In the genomic region with DNA sequence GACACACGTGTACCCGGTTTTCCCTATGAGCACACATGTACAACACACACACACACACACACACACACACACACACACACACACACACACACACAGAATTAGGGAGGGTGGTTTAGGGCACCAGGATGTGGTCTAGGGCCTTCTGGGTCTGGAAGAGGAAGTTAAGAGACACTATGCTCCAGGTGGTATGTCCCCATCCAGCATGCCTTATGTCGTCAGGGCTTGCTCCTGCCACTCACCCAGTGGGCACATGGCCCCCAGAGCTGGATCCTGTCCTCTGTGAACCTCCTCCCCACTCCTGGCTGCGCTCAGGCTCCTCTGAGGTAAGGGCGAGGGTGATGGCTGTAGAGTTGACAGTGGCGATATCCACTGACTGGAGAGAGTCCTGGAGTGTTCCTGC, we compare ENCODE assay signal across 9 mouse cellular contexts. TPM values are rescaled to one million over a fixed set of nuclear protein-coding genes. Genes with fewer than 3 reads are reported as not detected.
DNase-seq lines count a peak whose midpoint lies in the region; ATAC-seq and TF ChIP-seq lines count a peak whose summit lies in the region.
"Had no signal": no experiment of that assay in that cellular context is flagged by ENCODE, and none has a peak within 500 bp of the region (broad histone marks: within the 10 kb centered on the region; RNA-seq: fewer than 3 reads in every experiment).

No protein-coding gene starts in this region.

- ATAC-seq in granulocyte monocyte progenitor cell, adult 5-6 weeks (replicated peaks; ENCODE audit: poor library complexity, severe bottlenecking), result peak; percentile 87
- ATAC-seq in neutrophil, adult 5-6 weeks (ENCODE audit: extremely low read depth, insufficient number of reproducible peaks, low FRiP score, poor library complexity, severe bottlenecking), result peak; percentile 74
- ATAC-seq: midbrain, embryonic 15.5 days had no signal

- no peaks in the 10 kb centered on the region for H3K27me3 ChIP-seq in spleen, adult 2 months (ENCODE audit: control insufficient read depth, insufficient read depth, low read length)
- H3K27me3 ChIP-seq: midbrain, embryonic 15.5 days had no signal

- peak overlapping the region; percentile 28 for H3K27ac ChIP-seq in spleen, adult 2 months (ENCODE audit: insufficient read depth, low read length)
- H3K27ac ChIP-seq: midbrain, embryonic 15.5 days had no signal

- TF ChIP-seq CTCF in spleen, adult 2 months (IDR thresholded peaks at IDR 0.05; ENCODE audit: extremely low read depth, insufficient read depth, insufficient read length, insufficient replicate concordance), result no peak

- DNase-seq in spleen, adult 2 months (ENCODE audit: low read depth in 1 of 2, low spot score in 2 of 2), result peak; percentile 15 to 63
- no peak for DNase-seq in spleen, postnatal 14 days (ENCODE audit: low spot score in 2 of 2)
- DNase-seq in adrenal gland, postnatal 10 days, result no peak
- DNase-seq in retina, postnatal 1 day, result no peak
- no peak for DNase-seq in cerebellum, postnatal 4 days (ENCODE audit: low spot score in 2 of 2)

- no peaks in the 10 kb centered on the region for H3K36me3 ChIP-seq in spleen, adult 2 months (ENCODE audit: control insufficient read depth, insufficient read depth, low read length)
- H3K36me3 ChIP-seq: midbrain, embryonic 15.5 days had no signal

- H3K4me3 ChIP-seq in spleen, adult 2 months (ENCODE audit: extremely low read depth, insufficient read depth, insufficient read length), result peak overlapping the region; percentile 43
- H3K4me3 ChIP-seq: midbrain, embryonic 15.5 days had no signal

- H3K4me1 ChIP-seq in spleen, adult 2 months (ENCODE audit: control insufficient read depth, insufficient read depth, insufficient read length), result peaks cover 13% of the 10 kb centered on the region

- no peak for TF ChIP-seq POLR2A in spleen, adult 2 months (IDR thresholded peaks at IDR 0.05; ENCODE audit: low read depth, low read length)

- WGBS in spleen, adult 2 months, result 16% methylated on average over 6 of the region's 6 CpGs

RNA-seq across cellular contexts. Expression of a gene that starts 21.2 kb away (rescaled TPM):
- polyA plus RNA-seq in spleen, adult 2 months (2012; rRNA removed), result 2.7 and 3.3 TPM in 2 replicates
- 2.5 TPM in 1 of 2 replicates, not detected in the other for total RNA-seq in granulocyte monocyte progenitor cell, adult 5-6 weeks (2014; fragmentation: Nextera tagmentation)
- 0.13 TPM in 1 of 2 replicates, not detected in the other for total RNA-seq in granulocyte monocyte progenitor cell, adult 5-6 weeks (2017)
- total RNA-seq in neutrophil, adult 5-6 weeks (2017), result 0.37 TPM in 1 of 2 replicates, not detected in the other
- 10 to 100 TPM; 22.3 to 26.2 TPM for total RNA-seq in adrenal gland, postnatal 10 days (2021)
- polyA plus RNA-seq: erythroblast, embryonic 14.5 days had no signal

Comparison
In these comparisons a context has a peak if more than half of its experiments do, and no peak if none do; other contexts are left out.
1. DNase-seq: peak in spleen, adult 2 months (2 of 2); none in spleen, postnatal 14 days (0 of 2), adrenal gland, postnatal 10 days (single experiment), retina, postnatal 1 day (single experiment) and cerebellum, postnatal 4 days (0 of 2).
2. RNA of a gene that starts 21.2 kb away (total RNA-seq): 22.3 to 26.2 TPM in adrenal gland, postnatal 10 days; 0.13 to 2.5 TPM in granulocyte monocyte progenitor cell, adult 5-6 weeks and 0.37 TPM in neutrophil, adult 5-6 weeks; every median in the first group is over 4 times any median in the second.